Mouse (Mus musculus): ENCODE results near the gene Hdgfl3.

GRCm38 (mm10) chr7:81983651-81984050, 49.4 kb upstream of the Hdgfl3 start:
- no peak for TF ChIP-seq CTCF (conservative IDR thresholded peaks at IDR 0.05; ENCODE audit: low read length)
- TF ChIP-seq POU5F1 (IDR thresholded peaks at IDR 0.05; ENCODE audit: borderline replicate concordance, low read length): no peak
- TF ChIP-seq NANOG (IDR thresholded peaks at IDR 0.05; ENCODE audit: borderline replicate concordance, low read length): no peak
